Mouse (Mus musculus): Measurements from ENCODE around the gene Bola1.
A peak's percentile ranks its signal among the peaks of the same experiment; 100 is the strongest.

GRCm38 (mm10) chr3:96261623-96262022, 42.1 kb upstream of the Bola1 start:
- TF ChIP-seq USF2 (conservative IDR thresholded peaks at IDR 0.05; ENCODE audit: low read depth, low read length), result no peak
- TF ChIP-seq MAX (IDR thresholded peaks at IDR 0.05; ENCODE audit: low read length), result no peak
- TF ChIP-seq MXI1 (IDR thresholded peaks at IDR 0.05; ENCODE audit: low read depth, low read length), result 0 out of 2 replicates have a peak, but pooled peaks have one; percentile 23
- peak in 1 of 2 experiments; percentile 64; a peak in 2 of 4 replicates for TF ChIP-seq CTCF (conservative IDR thresholded peaks at IDR 0.05 in 1 of 2, IDR thresholded peaks at IDR 0.05 in 1 of 2; ENCODE audit: low read depth in 2 of 2, low read length in 2 of 2)
- TF ChIP-seq POLR2A (IDR thresholded peaks at IDR 0.05; ENCODE audit: low read depth, low read length), result no peak
- no peak for TF ChIP-seq MAZ (IDR thresholded peaks at IDR 0.05; ENCODE audit: low read depth, low read length)
- no peak for TF ChIP-seq E2F4 (IDR thresholded peaks at IDR 0.05; ENCODE audit: insufficient replicate concordance, low read depth, low read length)

Data from CH12.LX (cell line).